27 mouse cellular contexts compared by ENCODE assay signal in genomic region chr4:106966443-106966842, GRCm38 (mm10). TPM values are rescaled to one million over a fixed set of nuclear protein-coding genes. Genes with fewer than 3 reads are reported as not detected.
A peak's percentile ranks its signal among the peaks of the same experiment; 100 is the strongest.
DNase-seq lines count a peak whose midpoint lies in the region; ATAC-seq lines count a peak whose summit lies in the region.
"Had no signal": no experiment of that assay in that cellular context is flagged by ENCODE, and none has a peak within 500 bp of the region (broad histone marks: within the 10 kb centered on the region; RNA-seq: fewer than 3 reads in every experiment).

No protein-coding gene starts in this region.

- H3K9ac ChIP-seq in hindbrain, embryonic 14.5 days: no peak overlapping the region
- H3K9ac ChIP-seq: embryonic facial prominence, embryonic 12.5 days; forebrain, embryonic 15.5 days; hindbrain, embryonic 15.5 days; kidney, embryonic 15.5 days; limb, embryonic 12.5 days; lung, embryonic 15.5 days; midbrain, embryonic 12.5 days; neural tube, embryonic 13.5 days had no signal

- 80% methylated on average over 3 of the region's 3 CpGs for WGBS in hindbrain, embryonic 10.5 days
- 82% methylated on average over 3 of the region's 3 CpGs for WGBS in hindbrain, embryonic 14.5 days

- peak overlapping the region; percentile 2; the same call in 1 of the 2 replicates for H3K27ac ChIP-seq in hindbrain, embryonic 10.5 days
- no peak overlapping the region for H3K27ac ChIP-seq in hindbrain, embryonic 14.5 days
- H3K27ac ChIP-seq: embryonic facial prominence, embryonic 12.5 days; forebrain, embryonic 15.5 days; hindbrain, embryonic 15.5 days; limb, embryonic 12.5 days; lung, embryonic 15.5 days; midbrain, embryonic 12.5 days; neural tube, embryonic 13.5 days had no signal

- no peak overlapping the region for H3K4me3 ChIP-seq in hindbrain, embryonic 10.5 days
- H3K4me3 ChIP-seq in hindbrain, embryonic 14.5 days (replicated peaks; ENCODE audit: low read length): no peak overlapping the region
- H3K4me3 ChIP-seq: embryonic facial prominence, embryonic 12.5 days; forebrain, embryonic 15.5 days; hindbrain, embryonic 15.5 days; kidney, embryonic 15.5 days; limb, embryonic 12.5 days; lung, embryonic 15.5 days; midbrain, embryonic 12.5 days; neural tube, embryonic 13.5 days had no signal

- H3K9me3 ChIP-seq in hindbrain, embryonic 10.5 days: no peaks in the 10 kb centered on the region
- H3K9me3 ChIP-seq in hindbrain, embryonic 14.5 days (ENCODE audit: control insufficient read depth, low read length): no peaks in the 10 kb centered on the region
- H3K9me3 ChIP-seq: embryonic facial prominence, embryonic 12.5 days; forebrain, embryonic 15.5 days; hindbrain, embryonic 15.5 days; kidney, embryonic 15.5 days; limb, embryonic 12.5 days; lung, embryonic 15.5 days; midbrain, embryonic 12.5 days; neural tube, embryonic 13.5 days had no signal

- H3K27me3 ChIP-seq in hindbrain, embryonic 10.5 days (ENCODE audit: insufficient read depth, poor library complexity, severe bottlenecking): no peaks in the 10 kb centered on the region
- H3K27me3 ChIP-seq in hindbrain, embryonic 14.5 days (ENCODE audit: control insufficient read depth, insufficient read depth, low read length): no peaks in the 10 kb centered on the region
- H3K27me3 ChIP-seq: embryonic facial prominence, embryonic 12.5 days; forebrain, embryonic 15.5 days; hindbrain, embryonic 15.5 days; kidney, embryonic 15.5 days; limb, embryonic 12.5 days; lung, embryonic 15.5 days; midbrain, embryonic 12.5 days; neural tube, embryonic 13.5 days; Patski had no signal

- H3K4me1 ChIP-seq in hindbrain, embryonic 10.5 days (replicated peaks): peaks cover 89% of the 10 kb centered on the region
- peaks cover 21% of the 10 kb centered on the region for H3K4me1 ChIP-seq in hindbrain, embryonic 14.5 days (replicated peaks; ENCODE audit: control insufficient read depth, insufficient read depth, low read length)

- H3K36me3 ChIP-seq in hindbrain, embryonic 10.5 days: peaks cover 73% of the 10 kb centered on the region
- H3K36me3 ChIP-seq in hindbrain, embryonic 14.5 days (replicated peaks; ENCODE audit: control insufficient read depth, insufficient read depth): peaks cover 5% of the 10 kb centered on the region; the same call in 1 of the 2 replicates
- H3K36me3 ChIP-seq: forebrain, embryonic 15.5 days; hindbrain, embryonic 15.5 days; lung, embryonic 15.5 days; midbrain, embryonic 12.5 days had no signal

- peak; percentile 37 to 66 for DNase-seq in frontal cortex, adult 2 months (ENCODE audit: extremely low spot score in 1 of 2, low spot score in 1 of 2)
- DNase-seq in frontal cortex, postnatal 25 days (ENCODE audit: low spot score in 2 of 2): no peak
- DNase-seq in hindbrain, embryonic 10.5 days (ENCODE audit: low spot score): no peak
- no peak for DNase-seq in hindbrain, embryonic 14.5 days (ENCODE audit: low spot score)
- peak; percentile 79 for DNase-seq in right cerebral cortex, adult 18-20 months
- no peak for DNase-seq in right cerebral cortex, postnatal 4 days
- peak; percentile 44 to 59 for DNase-seq in right cerebral cortex, postnatal 36 days (ENCODE audit: low spot score in 2 of 2)
- DNase-seq: adrenal gland, postnatal 10 days; cerebellum, adult 11 months; cerebellum, adult 9-11 months; embryo, embryonic 11 days; gastrocnemius, postnatal 36 days; heart, adult 18-20 months; heart, postnatal 36 days; kidney, adult 11 months; kidney, postnatal 25 days; thymus, postnatal 4 days had no signal

- H3K4me2 ChIP-seq in hindbrain, embryonic 14.5 days (replicated peaks): no peak overlapping the region
- H3K4me2 ChIP-seq: embryonic facial prominence, embryonic 12.5 days; forebrain, embryonic 15.5 days; hindbrain, embryonic 15.5 days; kidney, embryonic 15.5 days; limb, embryonic 12.5 days; lung, embryonic 15.5 days; midbrain, embryonic 12.5 days; neural tube, embryonic 13.5 days had no signal

- no peak for ATAC-seq in hindbrain, embryonic 14.5 days (ENCODE audit: low FRiP score)
- ATAC-seq: forebrain, embryonic 15.5 days; inflammation-experienced regulatory T-cells, adult 6 months; Patski had no signal

RNA-seq across cellular contexts. Expression of gene Ssbp3, which starts 55.9 kb away (rescaled TPM):
- 92.7 and 95.6 TPM in 2 replicates for polyA plus RNA-seq in frontal cortex, adult 2 months (2012; rRNA removed)
- polyA plus RNA-seq in hindbrain, embryonic 10.5 days (2016; fragmentation: Nextera tagmentation; extraction: Ambion mirVana): 140 and 180 TPM in 2 replicates
- 93.0 and 100 TPM in 2 replicates for polyA plus RNA-seq in hindbrain, embryonic 14.5 days (2014; fragmentation: Nextera tagmentation; extraction: Ambion mirVana)

Comparison
In these comparisons a context has a peak if more than half of its experiments do, and no peak if none do; other contexts are left out.
1. DNase-seq: peak in frontal cortex, adult 2 months (2 of 2), right cerebral cortex, adult 18-20 months (single experiment) and right cerebral cortex, postnatal 36 days (2 of 2); none in frontal cortex, postnatal 25 days (0 of 2), hindbrain, embryonic 10.5 days (single experiment), hindbrain, embryonic 14.5 days (single experiment) and right cerebral cortex, postnatal 4 days (single experiment).